Mouse (Mus musculus) liver, adult 2 months (tissue): ENCODE results near the gene Ube2n.

Experiments used
- CTCF ChIP-seq: fragments of 200-500 bp; IDR thresholded peaks from 2 replicates; pipeline ENCODE4 v1.5.1; 2011; ENCODE audit warnings: low read depth, low read length, control low read depth
- POLR2A ChIP-seq: fragments of 200-500 bp; IDR thresholded peaks from 2 replicates; pipeline ENCODE4 v1.6.1; 2011; ENCODE audit warnings: low read length, control low read depth; ENCODE audit not compliant: insufficient read depth; ENCODE audit errors: extremely low read depth

DNA sequence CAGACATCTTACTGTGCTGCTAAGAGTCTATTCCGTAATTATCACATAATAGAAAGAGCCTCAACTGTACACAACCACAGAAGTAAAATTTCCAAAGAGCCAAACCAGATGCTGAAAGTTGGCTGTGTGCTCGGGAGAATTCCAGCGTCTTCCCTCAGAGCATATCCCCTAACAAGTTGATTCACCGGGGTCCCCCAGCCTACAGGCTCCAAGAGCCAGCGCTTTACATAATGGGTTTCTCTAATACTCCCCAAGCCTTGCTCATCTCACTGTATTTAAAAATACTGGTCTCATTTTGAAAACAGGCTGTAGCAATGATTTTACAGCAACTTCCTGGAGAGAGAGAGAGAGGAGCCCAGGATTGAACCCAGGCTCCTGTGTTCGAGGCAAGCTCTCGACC is 46.7 kb downstream of the Ube2n start:
- TF ChIP-seq POLR2A (no peak), CTCF (no peak)
